Mouse (Mus musculus) R1 (cell line): ENCODE results near the gene Car7.

Experiments used
- DNase-seq: peaks from one replicate; pipeline ENCODE4 v3.0.0-alpha.2; 2018; ENCODE audit warnings: low read depth, low spot score

The Car7 gene

GRCm38 (mm10) chr8:104565457-104565798, 30.9 kb downstream of the Car7 start:
- no peak for DNase-seq

- DNase-seq: peak; percentile 66
These were observed 35.1 kb downstream of the Car7 start for GRCm38 (mm10) chr8:104569559-104569958.

- peak; percentile 85 for DNase-seq
These were observed 36.2 kb downstream of the Car7 start for GRCm38 (mm10) chr8:104570436-104571343.

DNA sequence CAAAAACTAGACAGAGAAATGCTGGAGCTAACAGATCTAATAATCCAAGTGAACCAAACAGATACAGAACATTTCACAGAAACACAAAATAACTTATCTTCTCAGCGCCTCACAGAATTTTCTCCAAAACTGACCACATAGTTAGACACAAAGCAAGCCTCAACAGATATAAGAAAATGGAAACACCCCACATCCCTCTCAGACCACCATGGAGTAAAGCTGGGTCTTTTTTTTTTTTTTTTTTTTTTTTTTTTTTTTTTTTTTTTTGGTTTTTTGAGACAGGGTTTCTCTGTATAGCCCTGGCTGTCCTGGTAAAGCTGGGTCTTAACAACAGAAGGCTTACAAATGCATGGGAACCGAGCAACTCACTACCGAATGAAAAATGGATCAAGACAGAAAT, 42.3 kb downstream of the Car7 start:
- DNase-seq: no peak

DNA sequence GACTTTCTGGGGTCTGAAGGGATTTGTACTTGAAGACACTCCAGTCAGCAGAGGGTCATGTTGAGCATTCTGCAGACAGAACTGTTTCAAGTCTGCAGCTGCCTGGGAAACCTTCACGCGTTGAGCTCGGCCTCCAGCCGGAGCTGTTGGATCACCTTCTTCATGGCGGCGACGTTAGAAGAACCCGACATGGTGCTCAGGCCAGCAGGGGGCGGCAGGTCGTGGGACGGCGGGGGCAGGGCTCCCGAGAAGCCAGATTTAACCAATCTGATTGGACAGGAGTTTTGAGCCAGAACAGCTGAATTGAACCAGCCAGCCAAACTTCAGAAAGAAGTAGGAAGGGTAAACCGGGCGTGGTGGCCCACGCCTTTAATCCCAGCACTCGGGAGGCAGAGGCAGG, 43.1 kb downstream of the Car7 start:
- peak; percentile 86 for DNase-seq

- DNase-seq: no peak
These were observed 50.0 kb downstream of the Car7 start for GRCm38 (mm10) chr8:104584522-104584921.

- no peak for DNase-seq
These were observed 55.8 kb downstream of the Car7 start for GRCm38 (mm10) chr8:104590284-104590683.

DNA sequence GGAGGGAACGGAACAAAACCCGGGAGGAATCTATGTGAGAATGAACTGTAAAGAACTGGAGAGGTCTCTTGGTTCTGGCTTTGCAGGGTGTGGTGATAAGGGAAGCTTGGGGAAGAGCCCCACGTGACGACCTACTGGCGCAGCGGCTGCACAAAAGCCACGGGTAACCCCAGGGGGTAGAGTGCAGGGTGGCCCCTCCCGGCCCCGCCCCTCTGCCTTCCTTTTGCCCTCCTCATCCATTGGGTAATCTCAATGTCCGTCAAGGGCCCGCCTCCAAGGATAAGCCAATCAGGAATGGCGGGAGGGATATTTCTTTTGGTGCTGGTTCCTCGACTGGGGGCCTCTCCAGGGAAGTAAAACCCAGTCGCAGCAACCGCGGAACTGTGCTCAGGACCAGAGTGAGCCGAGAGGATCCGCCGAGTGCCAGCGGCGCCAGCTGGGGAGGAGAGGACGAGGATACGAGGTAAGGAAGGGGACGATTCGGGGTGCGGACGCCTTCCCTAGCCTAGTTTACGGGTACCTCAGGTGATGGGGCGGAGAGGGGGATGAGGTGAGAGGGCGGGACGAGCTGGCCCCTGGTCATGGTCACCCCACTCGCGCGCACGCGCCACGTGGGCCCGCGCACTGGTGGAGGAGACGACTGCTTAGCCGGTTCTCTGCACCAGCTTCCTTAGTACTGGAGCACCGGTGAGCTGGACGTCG, 56.8 kb downstream of the Car7 start, which contains the start of gene Pdp2:
TSS of gene Pdp2 (plus strand) at position 319 of the 702 bp plus-strand sequence.
- DNase-seq: peak; percentile 97

DNA sequence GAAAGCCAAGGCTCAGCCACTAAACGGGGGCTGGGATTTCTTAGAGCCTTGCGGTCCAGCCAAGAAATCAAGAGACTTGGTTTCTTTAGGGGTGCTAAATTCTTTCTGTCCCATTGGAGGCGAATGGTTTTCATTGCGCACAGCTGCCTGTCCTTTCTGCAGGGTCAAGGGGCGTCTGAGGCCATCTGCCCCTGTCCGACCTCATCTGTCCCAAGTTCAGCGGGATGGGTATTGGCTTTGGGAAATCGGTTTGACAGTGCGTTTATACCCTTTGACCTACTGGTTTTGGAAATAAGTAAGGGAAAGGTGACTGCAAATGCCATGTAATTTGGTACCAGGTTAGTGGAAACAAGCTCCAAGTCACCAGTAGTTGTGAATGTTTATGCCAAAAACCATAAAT, 57.4 kb downstream of the Car7 start:
- DNase-seq: no peak

- no peak for DNase-seq
These were observed 58.1 kb downstream of the Car7 start for GRCm38 (mm10) chr8:104592566-104592965.

DNA sequence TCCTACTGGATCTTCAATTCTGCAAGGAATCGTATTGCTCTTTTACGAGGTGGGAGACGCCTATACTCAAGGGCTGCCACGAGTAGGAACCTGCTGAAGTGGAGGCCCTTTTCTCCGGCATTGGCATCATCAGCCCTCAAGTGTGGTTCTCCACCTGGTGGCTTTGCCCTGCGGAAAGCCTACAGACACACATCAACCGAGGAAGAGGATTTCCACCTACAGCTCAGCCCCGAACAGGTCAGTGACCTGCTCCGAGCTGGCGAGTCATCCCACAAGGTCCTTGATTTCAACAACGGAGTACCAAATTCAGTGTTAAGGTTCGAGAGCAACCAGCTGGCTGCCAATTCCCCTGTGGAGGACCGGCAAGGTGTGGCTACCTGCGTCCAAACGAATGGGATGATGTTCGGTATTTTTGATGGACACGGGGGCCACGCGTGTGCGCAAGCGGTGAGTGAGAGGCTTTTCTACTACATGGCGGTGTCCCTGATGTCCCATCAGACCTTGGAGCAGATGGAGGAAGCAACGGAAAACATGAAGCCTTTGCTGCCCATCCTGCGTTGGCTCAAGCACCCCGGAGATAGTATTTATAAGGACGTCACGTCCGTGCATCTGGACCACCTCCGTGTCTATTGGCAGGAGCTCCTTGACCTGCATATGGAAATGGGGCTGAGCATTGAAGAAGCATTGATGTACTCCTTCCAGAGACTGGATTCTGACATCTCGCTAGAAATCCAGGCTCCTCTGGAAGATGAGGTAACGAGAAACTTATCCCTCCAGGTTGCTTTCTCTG, 59.2 kb downstream of the Car7 start:
- DNase-seq: no peak

- DNase-seq: no peak
These were observed 60.3 kb downstream of the Car7 start for GRCm38 (mm10) chr8:104594611-104595362.

GRCm38 (mm10) chr8:104595773-104596536, 61.5 kb downstream of the Car7 start:
- peak; percentile 46 for DNase-seq

- DNase-seq: no peak
These were observed 63.2 kb downstream of the Car7 start for GRCm38 (mm10) chr8:104597656-104598055.

DNA sequence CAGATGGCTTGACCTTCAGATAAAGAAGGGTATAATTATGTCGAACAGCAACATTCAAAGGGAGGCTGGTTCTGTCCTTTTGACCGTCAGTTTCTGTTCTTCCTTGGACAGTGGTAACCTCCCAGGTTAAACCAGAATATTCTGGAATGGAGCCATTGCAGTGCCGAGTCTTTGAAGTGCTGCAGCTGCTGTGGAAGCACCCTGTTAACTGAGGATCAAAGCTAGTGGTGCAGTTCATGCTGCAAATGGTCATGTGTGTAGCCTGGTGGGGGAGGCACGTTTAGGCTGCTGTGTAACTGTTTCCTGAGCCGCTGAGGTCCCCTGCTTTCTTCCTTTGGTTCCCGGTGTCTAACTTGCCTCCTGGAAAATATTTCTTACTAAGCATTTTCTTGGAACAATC, 64.0 kb downstream of the Car7 start:
- DNase-seq: peak; percentile 26
